Mouse (Mus musculus) adrenal gland, adult 2 months (tissue): ENCODE measurements around the gene Naa16. TPM values are rescaled to one million over a fixed set of nuclear protein-coding genes. Genes with fewer than 3 reads are reported as not detected.

Source experiments
- DNase-seq: peaks from one replicate; pipeline ENCODE4 v3.0.0; 2021
- polyA plus RNA-seq: library from polyadenylated mRNA; depleted of rRNA; stranded (reverse); fragments of >200 nt; gene quantifications from 2 replicates; pipeline ENCODE4 v1.2.3, GENCODE M21; 2012
- total RNA-seq, 2 experiments: library from RNA; stranded (reverse); gene quantifications; 2 replicates each; pipeline ENCODE4 v1.2.3; 2021

Gene Naa16
- total and polyA plus RNA-seq, 3 experiments: 1.7 to 22.6 (median 17.3) TPM

DNA sequence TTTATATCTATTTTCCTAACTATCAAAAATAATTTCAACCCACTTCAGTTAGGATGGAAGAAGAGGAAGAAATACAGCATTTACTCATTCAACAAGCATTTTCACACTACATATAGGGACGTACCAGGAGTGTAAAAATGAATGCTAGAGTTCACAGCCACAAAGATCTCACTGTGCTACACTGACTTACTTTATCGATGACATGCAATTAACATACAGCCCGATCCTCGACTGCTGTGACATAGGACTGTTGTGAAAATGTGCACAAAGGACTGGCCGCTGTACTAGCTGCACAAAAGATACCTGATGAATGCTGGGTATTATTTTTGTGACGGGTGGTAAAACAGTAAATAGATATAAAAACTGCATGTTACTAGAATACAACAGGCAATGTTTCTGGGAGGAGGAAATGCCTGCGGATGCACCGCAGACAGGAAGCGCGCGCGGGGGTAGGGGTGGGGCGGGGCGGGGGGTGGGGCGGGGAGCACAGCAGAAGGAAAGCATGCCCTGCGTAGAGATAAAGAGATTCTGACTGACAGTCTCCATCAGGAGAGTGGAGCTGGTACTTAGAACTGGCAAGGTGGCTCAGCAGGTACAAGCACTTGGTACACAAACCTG lies 59.5 kb downstream of the Naa16 start:
- no peak for DNase-seq

GRCm38 (mm10) chr14:79327033-79327432 lies 63.5 kb downstream of the Naa16 start:
- peak; percentile 14 for DNase-seq

DNA sequence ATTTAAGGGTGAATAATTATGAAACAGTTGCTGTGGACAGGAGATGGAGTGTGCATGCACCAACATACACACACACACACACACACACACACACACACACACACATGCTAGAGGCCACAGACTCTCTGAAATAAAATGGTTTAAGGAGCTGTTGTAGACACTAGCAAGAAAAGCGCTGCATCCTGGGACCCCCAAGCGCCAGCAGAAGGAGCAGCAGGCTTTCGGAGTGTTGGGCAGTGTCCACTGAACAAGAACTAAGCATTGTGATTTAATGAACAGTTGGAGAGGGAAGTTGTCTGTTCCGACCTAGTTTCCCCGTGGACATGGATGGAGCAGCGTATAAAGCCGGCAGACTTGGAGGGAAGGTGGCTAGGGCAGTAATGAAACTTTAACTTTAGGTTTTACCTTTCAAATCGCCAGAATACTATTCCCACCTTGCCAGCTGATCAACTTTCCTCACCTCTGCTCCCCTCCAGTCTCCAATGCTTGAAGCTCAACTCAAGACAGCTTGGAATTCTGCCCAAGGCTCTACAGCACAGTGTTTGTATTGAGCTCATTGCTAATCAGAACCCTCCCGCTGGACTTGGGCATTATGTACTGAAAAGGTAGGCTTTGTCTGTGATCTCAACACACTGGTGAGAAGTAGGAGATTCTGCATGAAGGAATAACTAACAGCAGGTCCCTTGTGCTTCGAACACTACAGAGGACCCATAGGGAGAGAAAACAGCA lies 66.3 kb downstream of the Naa16 start:
- no peak for DNase-seq

DNA sequence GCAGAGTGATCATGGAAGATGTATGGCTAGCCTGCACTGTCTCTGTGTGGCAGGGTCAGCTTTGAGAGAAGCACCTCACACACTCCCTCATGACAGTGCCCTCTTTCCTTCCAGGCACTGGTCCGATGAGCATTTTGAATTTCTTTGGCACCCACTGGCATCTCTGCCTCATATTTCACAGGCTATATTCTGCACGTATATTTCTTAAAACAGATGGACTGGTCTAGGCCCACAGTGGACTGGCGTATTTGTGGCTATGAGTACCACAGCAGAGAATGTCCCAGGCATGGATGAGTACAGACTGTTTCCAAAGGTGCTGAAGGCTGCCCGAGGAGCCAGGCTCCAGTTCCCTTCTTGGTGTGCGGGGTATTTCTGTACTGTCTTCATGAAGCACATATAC lies 68.7 kb downstream of the Naa16 start:
- DNase-seq: no peak

- no peak for DNase-seq
These were observed 69.4 kb downstream of the Naa16 start for GRCm38 (mm10) chr14:79321152-79321551.

- no peak for DNase-seq
These were observed 73.0 kb downstream of the Naa16 start for GRCm38 (mm10) chr14:79317602-79318001.

DNA sequence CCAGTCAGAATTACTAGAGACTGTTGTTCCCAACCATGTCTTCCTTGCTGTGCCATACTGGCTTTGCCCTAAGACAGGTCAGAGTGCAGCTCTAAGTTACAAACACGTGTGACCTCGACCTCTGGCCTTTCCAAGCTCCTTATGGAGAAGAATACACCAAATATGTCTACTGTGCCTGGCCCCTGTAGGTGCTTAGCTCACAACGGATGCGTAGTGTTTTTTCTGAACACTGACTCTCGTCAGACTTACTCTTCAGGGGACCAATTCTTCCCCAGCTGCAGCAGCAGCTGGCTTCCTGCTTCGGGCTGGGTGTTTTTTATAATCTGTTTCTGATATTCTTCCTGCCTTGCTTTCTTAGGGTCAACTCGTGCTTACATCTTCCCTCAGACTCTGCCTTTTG lies 74.7 kb downstream of the Naa16 start:
- no peak for DNase-seq

GRCm38 (mm10) chr14:79314245-79315010 lies 76.2 kb downstream of the Naa16 start:
- no peak for DNase-seq

DNA sequence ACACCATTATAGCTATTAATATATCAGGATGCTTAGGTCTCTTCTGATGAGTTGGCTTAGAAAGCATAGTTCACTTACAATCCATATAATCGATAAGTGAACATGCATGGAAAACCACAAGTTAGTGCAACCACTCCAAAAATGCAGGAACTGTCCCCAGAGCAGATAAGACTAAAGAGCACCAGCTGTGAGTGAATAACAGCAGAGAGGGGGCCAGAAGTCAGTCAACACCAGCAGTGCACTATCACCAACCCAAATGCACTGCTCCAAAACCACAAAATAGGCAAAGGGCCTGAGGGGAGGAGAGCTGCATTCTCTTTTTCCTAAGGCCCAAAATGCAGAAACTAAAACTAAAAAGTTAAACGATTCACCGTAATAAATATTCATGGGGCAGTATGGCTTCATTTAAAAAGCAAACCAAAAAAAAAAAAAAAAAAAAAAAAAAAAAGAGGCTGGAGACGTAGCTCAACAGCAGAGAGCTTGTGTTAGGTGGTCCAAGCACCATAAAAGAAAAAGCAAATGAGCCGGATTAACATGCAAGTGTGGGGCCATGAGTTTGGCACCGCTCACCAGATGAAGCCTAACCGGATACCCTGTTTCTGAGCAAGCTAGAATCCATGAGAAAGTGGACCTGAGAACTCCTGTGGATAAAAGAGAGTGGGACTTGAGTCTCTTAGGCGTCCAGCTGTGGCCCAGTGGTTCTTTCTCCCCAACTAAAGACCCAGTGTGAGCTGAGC lies 77.0 kb downstream of the Naa16 start:
- DNase-seq: no peak

GRCm38 (mm10) chr14:79312719-79313118 lies 77.9 kb downstream of the Naa16 start:
- DNase-seq: no peak

- DNase-seq: no peak
These were observed 78.6 kb downstream of the Naa16 start for GRCm38 (mm10) chr14:79311918-79312454.

DNA sequence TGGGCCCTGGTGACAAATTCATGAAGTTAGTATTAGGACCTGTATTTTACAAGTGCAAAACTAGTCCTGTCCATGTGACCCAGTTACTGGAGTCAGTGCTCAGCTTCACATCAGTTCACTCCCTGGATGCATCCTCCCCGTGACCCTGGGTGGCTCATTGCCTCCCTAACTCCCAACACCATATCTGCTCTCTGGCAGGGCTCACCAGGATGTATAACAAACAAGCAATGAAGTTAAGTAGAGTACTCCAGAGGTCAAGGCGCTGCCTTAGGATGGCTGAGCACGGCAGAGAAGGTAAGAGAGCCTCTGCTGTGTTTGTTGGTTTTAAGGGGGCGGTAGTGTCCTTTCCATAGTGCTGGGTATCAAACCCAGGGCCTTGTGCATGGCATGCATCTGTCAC lies 81.5 kb downstream of the Naa16 start:
- no peak for DNase-seq

DNA sequence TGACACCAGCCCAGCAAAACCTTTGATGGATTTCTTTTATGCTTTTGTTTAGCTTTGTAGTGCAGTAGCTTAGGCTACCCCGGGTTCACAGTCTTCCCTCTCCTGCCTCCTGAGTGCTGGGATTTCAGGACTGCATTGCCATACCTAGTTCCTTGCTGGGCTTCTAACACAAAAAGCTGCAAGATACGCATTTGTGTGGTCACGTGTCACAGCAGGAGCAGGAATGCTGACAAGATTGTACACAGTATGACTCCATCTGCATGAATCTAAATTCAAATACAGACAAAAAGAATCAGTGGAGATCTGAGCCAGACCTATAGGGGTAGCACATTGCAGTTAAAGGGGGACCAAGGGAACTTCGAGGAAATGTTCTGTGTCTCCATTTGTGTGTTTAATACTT lies 82.2 kb downstream of the Naa16 start:
- DNase-seq: no peak

DNA sequence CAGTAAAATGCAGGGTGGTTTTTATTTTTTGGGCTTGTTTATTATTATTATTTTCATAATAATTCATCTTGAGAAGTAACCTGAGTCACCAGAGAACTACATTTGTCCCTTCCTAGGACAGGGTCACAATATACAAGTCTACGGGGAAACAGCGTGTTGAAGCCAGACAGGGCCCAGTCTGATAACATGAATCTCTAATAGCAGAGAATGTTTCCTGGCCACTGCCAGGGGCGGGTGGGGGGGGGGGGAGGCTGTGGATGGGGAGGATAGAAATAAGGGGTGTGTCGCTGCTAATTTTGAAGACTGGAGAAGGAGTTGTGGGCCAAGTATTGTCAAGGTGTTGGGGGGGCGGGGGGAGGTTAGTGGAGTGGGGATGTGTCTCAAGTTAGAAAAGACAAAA lies 82.7 kb downstream of the Naa16 start:
- DNase-seq: no peak

- no peak for DNase-seq
These were observed 83.4 kb downstream of the Naa16 start for GRCm38 (mm10) chr14:79307138-79307537.

- no peak for DNase-seq
These were observed 85.6 kb downstream of the Naa16 start for GRCm38 (mm10) chr14:79304873-79305464.

DNA sequence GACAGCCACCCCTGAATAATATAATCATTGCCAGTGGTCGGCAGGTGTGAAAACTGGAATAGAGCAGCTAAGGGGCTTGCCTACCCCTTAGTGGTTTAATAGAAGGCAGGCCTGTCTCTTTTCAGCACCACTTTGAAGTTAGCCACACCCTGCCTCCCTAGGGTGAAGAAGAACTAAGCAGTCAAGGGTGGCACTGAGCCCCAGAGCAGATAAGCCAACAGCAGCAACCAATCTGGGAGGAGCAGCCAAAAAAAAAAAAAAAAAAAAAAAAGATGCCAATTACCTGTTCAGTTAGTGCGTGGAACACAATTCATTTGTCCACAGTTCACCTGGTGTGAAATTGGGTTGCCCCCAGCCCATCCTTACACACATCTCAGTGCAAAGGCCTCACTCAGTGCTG lies 87.4 kb downstream of the Naa16 start:
- no peak for DNase-seq

DNA sequence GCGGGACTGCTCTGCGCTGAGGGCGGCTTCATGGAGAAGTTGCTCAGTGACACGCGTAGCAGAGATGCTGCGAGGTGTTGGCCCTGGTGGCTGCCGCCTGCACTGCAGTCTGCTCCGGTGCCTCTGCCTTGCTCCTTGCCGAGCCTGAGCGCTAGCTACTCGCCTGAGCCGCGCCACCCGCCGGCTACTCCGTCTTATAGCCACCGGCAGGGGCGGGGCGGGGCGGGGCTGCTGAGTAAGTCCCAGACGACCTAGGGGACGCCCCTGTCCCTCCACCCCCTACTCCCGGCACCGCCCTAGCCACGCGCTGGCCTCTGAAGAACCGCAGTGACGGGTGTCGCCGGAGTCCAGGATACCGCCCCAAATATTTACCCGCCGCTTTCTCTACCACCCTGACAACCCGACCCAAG lies 89.1 kb downstream of the Naa16 start, which contains the start of gene Rgcc:
Gene Rgcc, minus strand, starts transcription at position 180 of the 410 bp plus-strand sequence.
- DNase-seq: peak; percentile 99

DNA sequence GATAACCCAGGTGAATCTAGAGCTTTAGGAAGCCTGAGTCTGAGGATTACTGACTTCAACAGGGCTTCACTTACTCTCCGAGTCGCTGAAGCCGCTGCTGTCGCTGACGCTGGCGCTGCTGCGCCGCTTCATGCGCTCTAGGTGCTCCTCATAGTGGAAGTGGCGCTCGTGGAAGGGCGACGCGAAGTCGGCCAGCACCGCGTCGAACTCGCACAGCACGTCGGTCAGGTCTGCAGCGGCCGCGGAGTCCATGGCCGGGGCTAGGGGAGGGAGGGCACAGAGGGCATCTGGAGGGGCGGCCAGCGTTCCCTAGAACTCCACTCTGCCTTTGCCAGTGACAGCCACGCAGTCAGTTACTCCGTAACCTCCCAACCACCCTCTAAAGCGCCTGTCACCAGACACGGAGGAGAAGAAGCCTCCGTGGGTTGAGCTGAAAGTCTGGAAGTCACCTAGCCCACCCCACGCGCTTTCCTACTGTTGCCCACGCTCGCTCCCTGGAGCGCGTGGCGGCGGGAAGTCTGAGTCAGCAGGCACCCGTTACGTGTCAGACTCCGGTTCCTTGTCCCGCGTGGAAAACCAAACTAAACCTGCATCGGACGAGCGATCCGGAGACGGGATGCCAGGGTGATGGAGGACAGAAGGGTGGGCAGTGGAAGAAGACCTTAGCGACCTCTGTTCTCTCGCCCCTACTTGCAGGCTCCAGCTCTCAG lies 89.8 kb downstream of the Naa16 start:
- DNase-seq: peak; percentile 51

- peak; percentile 57 for DNase-seq
These were observed 90.8 kb downstream of the Naa16 start for GRCm38 (mm10) chr14:79299796-79300195.

DNA sequence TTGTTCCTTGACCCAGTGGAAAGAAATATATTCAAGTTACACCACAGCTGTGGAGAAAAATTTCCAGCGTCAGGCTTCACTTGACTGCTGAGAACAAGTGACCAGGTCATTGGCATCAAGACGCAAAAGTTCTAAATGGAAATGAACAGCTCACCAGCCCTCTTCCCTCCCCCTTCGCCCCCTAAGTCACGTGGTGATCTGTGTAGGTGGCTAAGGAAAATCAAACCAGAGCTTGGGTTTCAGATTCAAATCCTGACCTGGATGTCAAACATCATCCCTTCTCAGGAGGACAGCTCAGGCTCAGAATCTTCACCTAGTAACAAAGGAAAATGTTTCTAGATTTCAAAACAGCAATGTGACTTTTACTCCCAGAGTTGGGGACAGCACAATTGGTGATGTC lies 91.3 kb downstream of the Naa16 start:
- no peak for DNase-seq
